Mouse (Mus musculus) MEL (cell line): Measurements from ENCODE around the gene Drg1. TPM values are rescaled to one million over a fixed set of nuclear protein-coding genes. Genes with fewer than 3 reads are reported as not detected.

Experiments used
- DNase-seq: peaks from one replicate; pipeline ENCODE4 v3.0.0; 2011; ENCODE audit warnings: low read depth, low spot score
- H3K27ac ChIP-seq: 2 replicates; pipeline ENCODE4 v1.5.1; 2012; ENCODE audit warnings: low read depth, mild to moderate bottlenecking, control low read depth, low read length, moderate library complexity; ENCODE audit not compliant: control insufficient read depth
- H3K27me3 ChIP-seq, 2 experiments: fragments of 150-350 bp in 1 of 2; sonication (generic) in 1 of 2; 2 replicates each; pipeline ENCODE4 v1.6.1; 2012; ENCODE audit warnings: low read length in 2 of 2, mild to moderate bottlenecking in 2 of 2, improper control_type of control experiment in 1 of 2, moderate library complexity in 1 of 2; ENCODE audit not compliant: insufficient read depth in 2 of 2, control insufficient read depth in 1 of 2
- H3K36me3 ChIP-seq, 2 experiments: 2 replicates each; pipeline ENCODE4 v1.6.1; 2012 to 2014; ENCODE audit warnings: low read length in 2 of 2, improper control_type of control experiment in 1 of 2, inconsistent platforms in 1 of 2, mild to moderate bottlenecking in 1 of 2; ENCODE audit not compliant: insufficient read depth in 2 of 2, control insufficient read depth in 1 of 2
- H3K4me1 ChIP-seq, 2 experiments: fragments of 150-350 bp in 1 of 2; sonication (generic) in 1 of 2; 2 replicates each; pipeline ENCODE4 v1.6.1; 2012; ENCODE audit warnings: low read length in 2 of 2, improper control_type of control experiment in 1 of 2, mild to moderate bottlenecking in 1 of 2; ENCODE audit not compliant: insufficient read depth in 2 of 2, control insufficient read depth in 1 of 2
- H3K4me3 ChIP-seq, 2 experiments: fragments of 150-350 bp in 1 of 2; sonication (generic) in 1 of 2; 2 replicates each; pipeline ENCODE4 v1.5.1; 2012; ENCODE audit warnings: low read depth in 2 of 2, low read length in 2 of 2, mild to moderate bottlenecking in 2 of 2, moderate library complexity in 2 of 2, control low read depth in 1 of 2, improper control_type of control experiment in 1 of 2; ENCODE audit not compliant: control insufficient read depth in 1 of 2, insufficient read depth in 1 of 2
- H3K79me2 ChIP-seq: 2 replicates; pipeline ENCODE4 v1.6.1; 2012; ENCODE audit warnings: mild to moderate bottlenecking, low read length, moderate library complexity; ENCODE audit not compliant: control insufficient read depth, poor library complexity, insufficient read depth
- H3K9ac ChIP-seq: 2 replicates; pipeline ENCODE4 v1.6.1; 2012; ENCODE audit warnings: low read depth, mild to moderate bottlenecking, control low read depth, low read length, moderate library complexity; ENCODE audit not compliant: control insufficient read depth, poor library complexity, severe bottlenecking
- H3K9me3 ChIP-seq: fragments of 150-350 bp; sonication (generic); replicated peaks from 2 replicates; pipeline ENCODE4 v1.6.1; 2012; ENCODE audit warnings: mild to moderate bottlenecking, low read length, improper control_type of control experiment, moderate library complexity; ENCODE audit not compliant: insufficient read depth
- CHD2 ChIP-seq: IDR thresholded peaks from 2 replicates; pipeline ENCODE4 v1.6.1; 2011; ENCODE audit warnings: low read length, improper control_type of control experiment
- CTCF ChIP-seq, 3 experiments: IDR thresholded peaks in 2 of 3; conservative IDR thresholded peaks in 1 of 3; 2 replicates each; pipeline ENCODE4 v1.5.1; 2011 to 2012; ENCODE audit warnings: low read length in 3 of 3, low read depth in 2 of 3, mild to moderate bottlenecking in 2 of 3, improper control_type of control experiment in 1 of 3, inconsistent platforms in 1 of 3, mixed read lengths in 1 of 3, moderate library complexity in 1 of 3; ENCODE audit not compliant: control insufficient read depth in 1 of 3, insufficient read depth in 1 of 3, poor library complexity in 1 of 3, severe bottlenecking in 1 of 3
- ELF1 ChIP-seq: IDR thresholded peaks from 2 replicates; pipeline ENCODE4 v1.6.1; 2014; ENCODE audit warnings: low read depth, mild to moderate bottlenecking, inconsistent platforms, low read length, improper control_type of control experiment, moderate library complexity
- EP300 ChIP-seq, 2 experiments: IDR thresholded peaks; 2 replicates each; pipeline ENCODE4 v1.6.1; 2011; ENCODE audit warnings: improper control_type of control experiment in 2 of 2, low read length in 2 of 2, low read depth in 1 of 2, mild to moderate bottlenecking in 1 of 2
- ETS1 ChIP-seq: IDR thresholded peaks from 2 replicates; pipeline ENCODE4 v1.6.1; 2012; ENCODE audit warnings: low read depth, mild to moderate bottlenecking, inconsistent platforms, low read length, improper control_type of control experiment, moderate library complexity
- GABPA ChIP-seq: IDR thresholded peaks from 2 replicates; pipeline ENCODE4 v1.6.1; 2012; ENCODE audit warnings: low read depth, mild to moderate bottlenecking, inconsistent platforms, low read length, improper control_type of control experiment, moderate library complexity
- GATA1 ChIP-seq: IDR thresholded peaks from 2 replicates; pipeline ENCODE4 v1.6.1; 2011; ENCODE audit warnings: low read depth, low read length, improper control_type of control experiment
- KAT2A ChIP-seq: conservative IDR thresholded peaks from 2 replicates; pipeline ENCODE4 v1.6.1; 2012; ENCODE audit warnings: low read depth, low read length, improper control_type of control experiment, inconsistent platforms
- MAX ChIP-seq: IDR thresholded peaks from 2 replicates; pipeline ENCODE4 v1.6.1; 2011; ENCODE audit warnings: low read length, improper control_type of control experiment
- MAZ ChIP-seq: IDR thresholded peaks from 2 replicates; pipeline ENCODE4 v1.6.1; 2012; ENCODE audit warnings: low read depth, mild to moderate bottlenecking, inconsistent platforms, low read length, improper control_type of control experiment
- MEF2A ChIP-seq: IDR thresholded peaks from 2 replicates; pipeline ENCODE4 v1.6.1; 2014; ENCODE audit warnings: low read depth, mild to moderate bottlenecking, inconsistent platforms, low read length, improper control_type of control experiment; ENCODE audit not compliant: poor library complexity, insufficient replicate concordance, severe bottlenecking; ENCODE audit errors: extremely low read depth
- MXI1 ChIP-seq: IDR thresholded peaks from 2 replicates; pipeline ENCODE4 v1.6.1; 2011; ENCODE audit warnings: mild to moderate bottlenecking, low read depth, low read length, improper control_type of control experiment
- NELFE ChIP-seq: IDR thresholded peaks from 2 replicates; pipeline ENCODE4 v1.6.1; 2011; ENCODE audit warnings: low read depth, low read length, improper control_type of control experiment
- NRF1 ChIP-seq: IDR thresholded peaks from 2 replicates; pipeline ENCODE4 v1.6.1; 2014; ENCODE audit warnings: low read depth, mild to moderate bottlenecking, inconsistent platforms, low read length, improper control_type of control experiment, moderate library complexity; ENCODE audit not compliant: poor library complexity, insufficient read depth, severe bottlenecking
- POLR2AphosphoS2 ChIP-seq: IDR thresholded peaks from 2 replicates; pipeline ENCODE4 v1.6.1; 2011; ENCODE audit warnings: low read length, improper control_type of control experiment
- POLR2AphosphoS5 ChIP-seq: IDR thresholded peaks from 2 replicates; pipeline ENCODE4 v1.6.1; 2012; ENCODE audit warnings: low read depth, borderline replicate concordance, mild to moderate bottlenecking, inconsistent platforms, low read length, moderate library complexity, mixed read lengths
- RAD21 ChIP-seq: IDR thresholded peaks from 2 replicates; pipeline ENCODE4 v1.6.1; 2011; ENCODE audit warnings: mild to moderate bottlenecking, low read depth, low read length, improper control_type of control experiment
- RCOR1 ChIP-seq: IDR thresholded peaks from 2 replicates; pipeline ENCODE4 v1.6.1; 2012; ENCODE audit warnings: low read depth, mild to moderate bottlenecking, inconsistent platforms, low read length, improper control_type of control experiment
- SIN3A ChIP-seq: IDR thresholded peaks from 2 replicates; pipeline ENCODE4 v1.6.1; 2012; ENCODE audit warnings: low read length, improper control_type of control experiment, inconsistent platforms
- SMC3 ChIP-seq: IDR thresholded peaks from 2 replicates; pipeline ENCODE4 v1.6.1; 2011; ENCODE audit warnings: low read depth, low read length, improper control_type of control experiment
- TAL1 ChIP-seq: IDR thresholded peaks from 2 replicates; pipeline ENCODE4 v1.6.1; 2012; ENCODE audit warnings: mild to moderate bottlenecking, inconsistent platforms, low read length, moderate library complexity, mixed read lengths
- TBP ChIP-seq: IDR thresholded peaks from 2 replicates; pipeline ENCODE4 v1.8.0; 2011; ENCODE audit warnings: low read depth, low read length, improper control_type of control experiment
- TCF12 ChIP-seq: IDR thresholded peaks from 2 replicates; pipeline ENCODE4 v1.6.1; 2014; ENCODE audit warnings: low read depth, mild to moderate bottlenecking, inconsistent platforms, low read length, improper control_type of control experiment, moderate library complexity
- UBTF ChIP-seq: IDR thresholded peaks from 2 replicates; pipeline ENCODE4 v1.6.1; 2012; ENCODE audit warnings: low read depth, mild to moderate bottlenecking, inconsistent platforms, low read length, improper control_type of control experiment, moderate library complexity, borderline replicate concordance; ENCODE audit not compliant: insufficient read depth
- USF2 ChIP-seq, 2 experiments: IDR thresholded peaks; 2 replicates each; pipeline ENCODE4 v1.6.1; 2011 to 2012; ENCODE audit warnings: improper control_type of control experiment in 2 of 2, low read length in 2 of 2, borderline replicate concordance in 1 of 2, inconsistent platforms in 1 of 2, low read depth in 1 of 2, mild to moderate bottlenecking in 1 of 2; ENCODE audit not compliant: insufficient read depth in 1 of 2
- ZC3H11A ChIP-seq: IDR thresholded peaks from 2 replicates; pipeline ENCODE4 v1.6.1; 2012; ENCODE audit warnings: low read depth, mild to moderate bottlenecking, inconsistent platforms, low read length, improper control_type of control experiment
- ZNF384 ChIP-seq: IDR thresholded peaks from 2 replicates; pipeline ENCODE4 v1.6.1; 2012; ENCODE audit warnings: low read depth, mild to moderate bottlenecking, inconsistent platforms, low read length, improper control_type of control experiment
- polyA plus RNA-seq, 2 experiments: library from polyadenylated mRNA; stranded (reverse) in 1 of 2; unstranded in 1 of 2; fragments of >175 nt in 1 of 2; fragments of >200 nt in 1 of 2; gene quantifications; 2 replicates each; pipeline versions ENCODE4 v1.2.1 to v1.2.4; 2012; ENCODE audit warnings: low replicate concordance in 2 of 2, low read depth in 1 of 2; ENCODE audit not compliant: insufficient read length in 2 of 2, insufficient read depth in 1 of 2, missing spikeins in 1 of 2
- total RNA-seq: library from RNA; depleted of rRNA; stranded (reverse); fragments of 300-350 nt; gene quantifications from 2 replicates; pipeline ENCODE4 v1.2.3, GENCODE M21; 2012

Gene Drg1
- total and polyA plus RNA-seq, 3 experiments, result 161 to 1,664 (median 212) TPM

DNA sequence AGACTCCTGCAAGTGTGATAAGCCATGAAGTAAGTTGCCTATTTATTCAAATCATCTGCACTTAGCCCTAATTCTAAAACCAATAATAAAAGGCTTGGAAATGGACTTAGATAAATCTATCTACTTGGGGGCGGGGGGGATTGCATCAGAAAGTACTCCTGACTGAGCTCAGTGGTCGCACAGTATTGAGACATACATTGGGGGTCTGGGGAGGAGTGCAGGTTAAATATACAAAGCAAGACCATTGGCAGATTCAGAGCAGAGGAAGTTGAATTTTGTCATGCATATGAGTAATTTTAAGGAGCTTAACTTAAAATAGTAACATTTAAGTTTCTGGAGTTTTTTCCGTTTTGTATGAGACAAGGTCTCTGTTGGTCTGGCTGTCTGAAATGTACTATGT lies 34.0 kb downstream of the Drg1 start:
- Histone ChIP-seq H3K27ac (no peak overlapping the region), H3K9ac (no peak overlapping the region), H3K36me3 (peaks cover 0 to 52% of the 10 kb centered on the region in 2 experiments; a peak in 2 of 4 replicates), H3K4me3 (no peak overlapping the region), H3K27me3 (no peaks in the 10 kb centered on the region), H3K9me3 (no peaks in the 10 kb centered on the region), H3K79me2 (no peaks in the 10 kb centered on the region), H3K4me1 (no peaks in the 10 kb centered on the region)
- DNase-seq, result no peak
- TF ChIP-seq POLR2AphosphoS5 (no peak), TCF12 (no peak), EP300 (IDR thresholded peaks at IDR 0.05; ENCODE audit: low read depth in 1 of 2, low read length in 2 of 2) (no peak), GATA1 (no peak), KAT2A (no peak), CHD2 (no peak), ELF1 (no peak), ZC3H11A (no peak), SIN3A (no peak), GABPA (no peak), ETS1 (no peak), UBTF (no peak), MAZ (no peak), MXI1 (no peak), MAX (no peak)

DNA sequence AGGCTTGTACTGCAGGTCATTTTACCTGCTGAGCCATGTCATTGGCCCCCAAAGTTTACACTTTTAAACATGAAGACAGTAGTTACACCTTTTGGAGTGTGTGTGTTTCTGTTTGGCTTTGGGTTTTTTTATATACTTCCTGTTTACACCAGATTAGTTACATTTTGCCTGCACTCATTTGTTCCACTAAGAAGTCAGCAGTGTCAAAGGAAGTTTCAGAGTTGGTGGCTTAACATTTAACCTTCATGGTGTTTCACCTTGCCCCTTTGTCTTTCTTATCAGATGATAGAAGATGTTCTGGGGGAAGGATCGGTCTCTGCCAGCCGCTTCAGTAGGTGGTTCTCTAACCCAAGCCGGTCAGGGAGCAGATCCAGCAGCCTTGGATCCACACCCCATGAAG lies 39.1 kb downstream of the Drg1 start:
- Histone ChIP-seq H3K4me3 (no peak overlapping the region), H3K27me3 (no peaks in the 10 kb centered on the region), H3K4me1 (no peaks in the 10 kb centered on the region), H3K9ac (no peak overlapping the region), H3K79me2 (no peaks in the 10 kb centered on the region), H3K9me3 (no peaks in the 10 kb centered on the region), H3K27ac (no peak overlapping the region), H3K36me3 (peaks cover 0 to 74% of the 10 kb centered on the region in 2 experiments; a peak in 2 of 4 replicates)
- TF ChIP-seq POLR2AphosphoS2 (no peak), TBP (no peak), ZC3H11A (no peak), RCOR1 (no peak), SMC3 (no peak), ZNF384 (no peak), RAD21 (no peak), CHD2 (no peak), NELFE (no peak), TAL1 (no peak), USF2 (IDR thresholded peaks at IDR 0.05; ENCODE audit: borderline replicate concordance in 1 of 2, insufficient read depth in 1 of 2, low read depth in 1 of 2, low read length in 2 of 2) (no peak), MEF2A (no peak), CTCF (IDR thresholded peaks at IDR 0.05 in 2 of 3, conservative IDR thresholded peaks at IDR 0.05 in 1 of 3; ENCODE audit: control insufficient read depth in 1 of 3, insufficient read depth in 1 of 3, low read depth in 2 of 3, low read length in 3 of 3, poor library complexity in 1 of 3, severe bottlenecking in 1 of 3) (no peak), NRF1 (no peak), TCF12 (no peak), MAX (no peak), ELF1 (no peak), SIN3A (no peak), KAT2A (no peak), MXI1 (no peak)
- DNase-seq, result no peak
